Mouse (Mus musculus) kidney, adult 18-20 months (tissue): ENCODE measurements at regions not wholly inside any gene's neighbourhood (a gene's known extent, or its start where the extent isn't known, plus 50 kb on each side); places are given as distances from the start of the nearest gene placed in this dataset.

Experiments used
- DNase-seq: peaks from one replicate; pipeline ENCODE4 v3.0.0; 2021

- DNase-seq, result peak; percentile 3
Observed at GRCm38 (mm10) chr7:33795016-33795415, 51.4 kb downstream of the Scgb1b24 start.
